Mouse (Mus musculus): ENCODE results near the gene Wt1.

- TF ChIP-seq GATA1 (IDR thresholded peaks at IDR 0.05; ENCODE audit: borderline replicate concordance, low read length) (no peak), FLI1 (IDR thresholded peaks at IDR 0.05; ENCODE audit: low read length) (no peak)
Observed at GRCm38 (mm10) chr2:105108703-105109158, 17.6 kb upstream of the Wt1 start.
